Comparison of ENCODE assay signal across 8 mouse cellular contexts in genomic region chrX:50840847-50841560, GRCm38 (mm10). TPM values are rescaled to one million over a fixed set of nuclear protein-coding genes. Genes with fewer than 3 reads are reported as not detected.
DNase-seq lines count a peak whose midpoint lies in the region; ATAC-seq and TF ChIP-seq lines count a peak whose summit lies in the region.

Stk26 (plus strand) TSS chrX:50841047.

- peak within 1 kb of the TSS; percentile 76 for H3K4me2 ChIP-seq in forebrain, embryonic 14.5 days (ENCODE audit: low read length)
- peak within 1 kb of the TSS; percentile 63 for H3K4me2 ChIP-seq in lung, embryonic 15.5 days

- peak within 1 kb of the TSS; percentile 80 for H3K4me3 ChIP-seq in ES-Bruce4 (ENCODE audit: low read depth, low read length)
- H3K4me3 ChIP-seq in forebrain, embryonic 14.5 days (ENCODE audit: low read depth, low read length) = peak within 1 kb of the TSS; percentile 39
- H3K4me3 ChIP-seq in lung, embryonic 15.5 days = peak within 1 kb of the TSS; percentile 41
- peak within 1 kb of the TSS; percentile 99 for H3K4me3 ChIP-seq in thymus, adult 2 months (ENCODE audit: control insufficient read depth, insufficient read depth, low read length)

- TF ChIP-seq POLR2A in ES-Bruce4 (IDR thresholded peaks at IDR 0.05; ENCODE audit: insufficient read depth, low read length) = no peak
- TF ChIP-seq POLR2A in thymus, adult 2 months (IDR thresholded peaks at IDR 0.05; ENCODE audit: control insufficient read depth, extremely low read depth, insufficient read depth, low read length, poor library complexity) = peak; percentile 61

- 28% methylated on average over 31 of the region's 31 CpGs for WGBS in forebrain, embryonic 14.5 days
- 17% methylated on average over 31 of the region's 31 CpGs for WGBS in lung, embryonic 15.5 days
- WGBS in thymus, adult 2 months = under 1% methylated on average over 31 of the region's 31 CpGs

- intact Hi-C loops in heart, postnatal 14 days (cut with DNase I) = no loop called here

- peak within 1 kb of the TSS; percentile 64 for H3K9ac ChIP-seq in ES-Bruce4 (ENCODE audit: low read depth, poor library complexity, severe bottlenecking)
- peak within 1 kb of the TSS; percentile 47 for H3K9ac ChIP-seq in forebrain, embryonic 14.5 days (ENCODE audit: low read length)
- H3K9ac ChIP-seq in lung, embryonic 15.5 days = peak within 1 kb of the TSS; percentile 14; the same call in 1 of the 2 replicates

- H3K27ac ChIP-seq in ES-Bruce4 (ENCODE audit: insufficient read depth, low read length) = no peak within 1 kb of the TSS
- no peak within 1 kb of the TSS for H3K27ac ChIP-seq in forebrain, embryonic 14.5 days (ENCODE audit: low read depth, low read length)
- H3K27ac ChIP-seq in lung, embryonic 15.5 days = peak within 1 kb of the TSS; percentile 55
- H3K27ac ChIP-seq in thymus, adult 2 months (ENCODE audit: control insufficient read depth, insufficient read depth, low read length) = peak within 1 kb of the TSS; percentile 96

- no peaks in the 10 kb centered on the region; the same call in 1 of the 2 replicates for H3K27me3 ChIP-seq in ES-Bruce4 (ENCODE audit: control insufficient read depth, insufficient read depth, low read length, poor library complexity, severe bottlenecking)
- H3K27me3 ChIP-seq in forebrain, embryonic 14.5 days (replicated peaks; ENCODE audit: control insufficient read depth, insufficient read depth, low read length) = no peaks in the 10 kb centered on the region
- H3K27me3 ChIP-seq in lung, embryonic 15.5 days = peaks cover 6% of the 10 kb centered on the region; the same call in 1 of the 2 replicates
- H3K27me3 ChIP-seq in thymus, adult 2 months (ENCODE audit: control insufficient read depth, insufficient read depth, low read length) = no peaks in the 10 kb centered on the region

- no peak for TF ChIP-seq CTCF in ES-Bruce4 (IDR thresholded peaks at IDR 0.05; ENCODE audit: low read depth, low read length)
- no peak for TF ChIP-seq CTCF in thymus, adult 2 months (IDR thresholded peaks at IDR 0.05; ENCODE audit: borderline replicate concordance, control insufficient read depth, extremely low read depth, insufficient read depth, low read length, poor library complexity)

- TF ChIP-seq EP300 in ES-Bruce4 (IDR thresholded peaks at IDR 0.05; ENCODE audit: insufficient read depth, low read depth, low read length) = no peak

- H3K4me1 ChIP-seq in ES-Bruce4 (ENCODE audit: control insufficient read depth, insufficient read depth, low read length) = no peaks in the 10 kb centered on the region
- H3K4me1 ChIP-seq in forebrain, embryonic 14.5 days (ENCODE audit: control insufficient read depth, insufficient read depth, low read length) = no peaks in the 10 kb centered on the region
- H3K4me1 ChIP-seq in lung, embryonic 15.5 days = no peaks in the 10 kb centered on the region
- H3K4me1 ChIP-seq in thymus, adult 2 months (replicated peaks; ENCODE audit: control insufficient read depth, insufficient read depth, low read length) = peaks cover 4% of the 10 kb centered on the region

- no peaks in the 10 kb centered on the region for H3K9me3 ChIP-seq in ES-Bruce4 (replicated peaks; ENCODE audit: control insufficient read depth, insufficient read depth, low read length, poor library complexity, severe bottlenecking)
- H3K9me3 ChIP-seq in forebrain, embryonic 14.5 days (replicated peaks; ENCODE audit: control insufficient read depth, low read length) = no peaks in the 10 kb centered on the region
- H3K9me3 ChIP-seq in lung, embryonic 15.5 days = no peaks in the 10 kb centered on the region

- H3K36me3 ChIP-seq in ES-Bruce4 (ENCODE audit: control insufficient read depth, insufficient read depth, low read length, poor library complexity, severe bottlenecking) = no peaks in the 10 kb centered on the region
- H3K36me3 ChIP-seq in forebrain, embryonic 14.5 days (ENCODE audit: control insufficient read depth, insufficient read depth, low read length) = no peaks in the 10 kb centered on the region
- no peaks in the 10 kb centered on the region for H3K36me3 ChIP-seq in lung, embryonic 15.5 days
- no peaks in the 10 kb centered on the region for H3K36me3 ChIP-seq in thymus, adult 2 months (ENCODE audit: control insufficient read depth, insufficient read depth, low read length)

- DNase-seq in c-Kit-positive CD71-positive TER-119-positive erythroid progenitor cells, embryonic 14.5 days (ENCODE audit: low spot score) = peak; percentile 45
- peak; percentile 45 for DNase-seq in forebrain, embryonic 14.5 days (ENCODE audit: low spot score)
- peak; percentile 53 to 59 for DNase-seq in heart, postnatal 14 days
- DNase-seq in kidney, postnatal 4 days = peak; percentile 70 to 81
- peak; percentile 83 for DNase-seq in thymus, adult 2 months

- ATAC-seq in forebrain, embryonic 14.5 days = peak; percentile 92
- peak; percentile 92 for ATAC-seq in lung, embryonic 15.5 days (ENCODE audit: borderline replicate concordance, extremely low read depth, low FRiP score, low TSS enrichment)
- ATAC-seq in neutrophil, adult 5-6 weeks (ENCODE audit: extremely low read depth, insufficient number of reproducible peaks, low FRiP score, poor library complexity, severe bottlenecking) = peak; percentile 87

RNA-seq across cellular contexts. Expression of gene Stk26, which starts in this region (rescaled TPM):
- polyA plus RNA-seq in ES-Bruce4 (2011; ENCODE audit: insufficient read depth, insufficient read length, low read depth, missing spikeins) = 21.2 and 21.7 TPM in 2 replicates
- polyA plus RNA-seq in forebrain, embryonic 14.5 days (2014; fragmentation: Nextera tagmentation; extraction: Ambion mirVana) = 0.89 and 1.1 TPM in 2 replicates
- total RNA-seq in heart, postnatal 14 days (2021) = 1 to 10 TPM; 2.7 to 3.2 TPM
- polyA plus RNA-seq in lung, embryonic 15.5 days (2015; fragmentation: Nextera tagmentation; extraction: Ambion mirVana) = 6.6 and 7.0 TPM in 2 replicates
- total RNA-seq in neutrophil, adult 5-6 weeks (2017) = 65.3 and 68.6 TPM in 2 replicates
- polyA plus RNA-seq in thymus, adult 2 months (2012; rRNA removed) = 34.9 and 37.8 TPM in 2 replicates

Comparison
In these comparisons a context has a peak if more than half of its experiments do, and no peak if none do; other contexts are left out.
1. RNA of gene Stk26 (total RNA-seq): 65.3 to 68.6 TPM in neutrophil, adult 5-6 weeks; 2.7 to 3.2 TPM in heart, postnatal 14 days; every median in the first group is over 10 times any median in the second.
2. H3K27ac ChIP-seq: peak in lung, embryonic 15.5 days (single experiment) and thymus, adult 2 months (single experiment); none in ES-Bruce4 (single experiment) and forebrain, embryonic 14.5 days (single experiment).
3. H3K4me3 ChIP-seq: peak in every context shown above with its lines; median percentile 99 in thymus, adult 2 months; 80 in ES-Bruce4; 41 in lung, embryonic 15.5 days; 39 in forebrain, embryonic 14.5 days.
4. H3K9ac ChIP-seq: peak in every context shown above with its lines; median percentile 64 in ES-Bruce4; 47 in forebrain, embryonic 14.5 days; 14 in lung, embryonic 15.5 days.
5. Peak in every context shown above with its lines, with median percentiles within 50 percentile points of each other: DNase-seq and ATAC-seq.